In genomic region chr4:148130561-148131413, GRCm38 (mm10) we compare ENCODE assay signal across 9 mouse cellular contexts. TPM values are rescaled to one million over a fixed set of nuclear protein-coding genes. Genes with fewer than 3 reads are reported as not detected.
A peak's percentile ranks its signal among the peaks of the same experiment; 100 is the strongest.
DNase-seq lines count a peak whose midpoint lies in the region; ATAC-seq and TF ChIP-seq lines count a peak whose summit lies in the region.
"Had no signal": no experiment of that assay in that cellular context is flagged by ENCODE, and none has a peak within 500 bp of the region (broad histone marks: within the 10 kb centered on the region; RNA-seq: fewer than 3 reads in every experiment).

Gene Draxin (minus strand): TSS chr4:148130698.

- WGBS in heart, adult 2 months, result 1% methylated on average over 79 of the region's 87 CpGs
- under 1% methylated on average over 69 of the region's 87 CpGs for WGBS in midbrain, embryonic 12.5 days

- no peak for TF ChIP-seq EP300 in heart, adult 2 months (IDR thresholded peaks at IDR 0.05; ENCODE audit: insufficient read depth, low read depth, low read length)

- H3K36me3 ChIP-seq in heart, adult 2 months (ENCODE audit: control insufficient read depth, insufficient read depth, low read length), result no peaks in the 10 kb centered on the region
- H3K36me3 ChIP-seq in midbrain, embryonic 12.5 days, result no peaks in the 10 kb centered on the region

- no peak for DNase-seq in heart, adult 2 months
- DNase-seq in heart, postnatal 36 days, result no peak
- peak; percentile 79 for DNase-seq in ZHBTc4 (ENCODE audit: low read depth, low spot score)
- DNase-seq in kidney, postnatal 4 days, result peak; percentile 81 to 87
- DNase-seq in thymus, postnatal 36 days, result peak; percentile 40 to 48
- no peak for DNase-seq in spleen, postnatal 10 days (ENCODE audit: low spot score in 2 of 2)

- H3K4me1 ChIP-seq in heart, adult 2 months (ENCODE audit: control insufficient read depth, insufficient read depth, low read length), result no peaks in the 10 kb centered on the region
- peaks cover 46% of the 10 kb centered on the region for H3K4me1 ChIP-seq in midbrain, embryonic 12.5 days

- no peak for TF ChIP-seq POLR2A in heart, adult 2 months (IDR thresholded peaks at IDR 0.05; ENCODE audit: insufficient read depth, low read depth, low read length)

- peaks cover 14% of the 10 kb centered on the region for H3K27me3 ChIP-seq in heart, adult 2 months (ENCODE audit: control insufficient read depth, insufficient read depth, low read length)
- H3K27me3 ChIP-seq in midbrain, embryonic 12.5 days, result peaks cover 26% of the 10 kb centered on the region

- H3K9ac ChIP-seq in heart, adult 2 months (ENCODE audit: low read depth, low read length), result no peak within 1 kb of the TSS
- H3K9ac ChIP-seq in midbrain, embryonic 12.5 days (replicated peaks), result peak within 1 kb of the TSS; percentile 91

- intact Hi-C loops in heart, adult 2 months (cut with DNase I), result no loop called here
- intact Hi-C loops in heart, postnatal 36 days (cut with DNase I), result no loop called here

- H3K4me2 ChIP-seq in midbrain, embryonic 12.5 days (replicated peaks), result peak within 1 kb of the TSS; percentile 65

- H3K27ac ChIP-seq in heart, adult 2 months, result no peak within 1 kb of the TSS
- H3K27ac ChIP-seq in midbrain, embryonic 12.5 days (replicated peaks), result peak within 1 kb of the TSS; percentile 99
- H3K27ac ChIP-seq: macrophage had no signal

- no peak for TF ChIP-seq CTCF in heart, adult 2 months (IDR thresholded peaks at IDR 0.05)

- H3K79me2 ChIP-seq in heart, adult 2 months (replicated peaks; ENCODE audit: control insufficient read depth, insufficient read depth, low read length), result no peaks in the 10 kb centered on the region

- 0 out of 2 replicates have a peak within 1 kb of the TSS, but pooled peaks have one; percentile 6 for H3K4me3 ChIP-seq in heart, adult 2 months
- H3K4me3 ChIP-seq in midbrain, embryonic 12.5 days, result peak within 1 kb of the TSS; percentile 73

- peak; percentile 59 for ATAC-seq in granulocyte monocyte progenitor cell, adult 5-6 weeks (replicated peaks; ENCODE audit: poor library complexity, severe bottlenecking)
- peak; percentile 91 for ATAC-seq in midbrain, embryonic 12.5 days (ENCODE audit: low FRiP score, low read depth)

- no peaks in the 10 kb centered on the region for H3K9me3 ChIP-seq in midbrain, embryonic 12.5 days

RNA-seq across cellular contexts. Expression of gene Draxin, which starts in this region (rescaled TPM):
- under 1 TPM in 1 of 2 experiments, not detected in 1; 0.41 TPM for total RNA-seq in heart, adult 2 months (2021)
- 0.29 and 0.32 TPM in 2 replicates for polyA plus RNA-seq in heart, adult 2 months (2012; rRNA removed)
- total RNA-seq in heart, postnatal 36 days (2021), result under 1 TPM; 0.05 to 0.11 TPM
- not detected in 2 replicates for total RNA-seq in granulocyte monocyte progenitor cell, adult 5-6 weeks (2014; fragmentation: Nextera tagmentation)
- total RNA-seq in granulocyte monocyte progenitor cell, adult 5-6 weeks (2017), result 0.05 TPM in 1 of 2 replicates, not detected in the other
- 16.7 and 16.8 TPM in 2 replicates for polyA plus RNA-seq in midbrain, embryonic 12.5 days (2016; fragmentation: Nextera tagmentation; extraction: Ambion mirVana)
- polyA plus RNA-seq: macrophage had no signal

Comparison
In these comparisons a context has a peak if more than half of its experiments do, and no peak if none do; other contexts are left out.
1. RNA of gene Draxin (polyA plus RNA-seq): 16.7 to 16.8 TPM in midbrain, embryonic 12.5 days; 0.29 to 0.32 TPM in heart, adult 2 months; every median in the first group is over 10 times any median in the second.
2. Peak in ATAC-seq in granulocyte monocyte progenitor cell, adult 5-6 weeks; RNA of the gene not detected or under 1 TPM.
3. DNase-seq: peak in ZHBTc4 (single experiment), kidney, postnatal 4 days (2 of 2) and thymus, postnatal 36 days (2 of 2); none in heart, adult 2 months (0 of 2), heart, postnatal 36 days (0 of 2) and spleen, postnatal 10 days (0 of 2).